Mouse (Mus musculus) MEL (cell line): Measurements from ENCODE around the gene Sowaha.

ENCODE experiments used
- BHLHE40 ChIP-seq: IDR thresholded peaks from 2 replicates; pipeline ENCODE4 v1.6.1; 2012; ENCODE audit warnings: low read depth, mild to moderate bottlenecking, inconsistent platforms, low read length, improper control_type of control experiment, borderline replicate concordance
- CTCF ChIP-seq, 3 experiments: IDR thresholded peaks in 2 of 3; conservative IDR thresholded peaks in 1 of 3; 2 replicates each; pipeline ENCODE4 v1.5.1; 2011 to 2012; ENCODE audit warnings: low read length in 3 of 3, low read depth in 2 of 3, mild to moderate bottlenecking in 2 of 3, improper control_type of control experiment in 1 of 3, inconsistent platforms in 1 of 3, mixed read lengths in 1 of 3, moderate library complexity in 1 of 3; ENCODE audit not compliant: control insufficient read depth in 1 of 3, insufficient read depth in 1 of 3, poor library complexity in 1 of 3, severe bottlenecking in 1 of 3
- E2F4 ChIP-seq: IDR thresholded peaks from 2 replicates; pipeline ENCODE4 v1.6.1; 2011; ENCODE audit warnings: low read depth, low read length, improper control_type of control experiment, borderline replicate concordance
- ELF1 ChIP-seq: IDR thresholded peaks from 2 replicates; pipeline ENCODE4 v1.6.1; 2014; ENCODE audit warnings: low read depth, mild to moderate bottlenecking, inconsistent platforms, low read length, improper control_type of control experiment, moderate library complexity
- MYB ChIP-seq: IDR thresholded peaks from 2 replicates; pipeline ENCODE4 v1.6.1; 2011; ENCODE audit warnings: mild to moderate bottlenecking, low read depth, low read length, improper control_type of control experiment
- RAD21 ChIP-seq: IDR thresholded peaks from 2 replicates; pipeline ENCODE4 v1.6.1; 2011; ENCODE audit warnings: mild to moderate bottlenecking, low read depth, low read length, improper control_type of control experiment
- TCF12 ChIP-seq: IDR thresholded peaks from 2 replicates; pipeline ENCODE4 v1.6.1; 2014; ENCODE audit warnings: low read depth, mild to moderate bottlenecking, inconsistent platforms, low read length, improper control_type of control experiment, moderate library complexity

DNA sequence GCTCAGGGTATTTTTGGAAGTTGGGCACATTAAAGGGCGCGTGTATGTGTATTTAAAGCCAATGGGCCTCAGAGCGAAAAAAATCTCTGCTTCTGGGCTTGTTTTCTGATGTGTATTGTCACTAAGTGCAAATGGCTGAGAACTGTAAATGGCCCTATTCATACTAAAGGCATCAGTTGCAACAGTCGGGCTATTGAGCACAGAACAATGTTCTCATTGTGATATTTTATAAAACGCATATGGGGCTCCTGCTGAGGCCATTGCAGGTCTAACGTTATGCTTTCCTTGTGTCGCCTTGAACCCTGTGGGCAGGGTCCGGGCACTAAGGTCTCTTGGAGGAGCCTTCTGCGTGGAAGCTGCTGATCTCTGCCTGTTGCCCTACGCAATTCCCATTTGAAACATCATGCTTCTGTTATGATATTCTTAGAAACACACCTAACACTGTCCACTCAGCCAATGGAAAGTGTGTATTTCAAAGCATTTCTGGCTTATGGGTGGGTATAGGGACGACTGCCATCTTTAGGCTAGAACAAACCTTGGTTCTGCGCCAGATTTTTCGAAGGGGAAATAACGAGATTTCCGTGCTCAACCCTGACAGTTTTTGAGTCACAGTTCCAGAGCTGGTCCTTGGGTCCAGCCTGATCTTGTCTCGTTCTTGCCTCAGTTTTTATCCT, 10.6 kb downstream of the Sowaha start:
- TF ChIP-seq CTCF (IDR thresholded peaks at IDR 0.05 in 2 of 3, conservative IDR thresholded peaks at IDR 0.05 in 1 of 3; ENCODE audit: control insufficient read depth in 1 of 3, insufficient read depth in 1 of 3, low read depth in 2 of 3, low read length in 3 of 3, poor library complexity in 1 of 3, severe bottlenecking in 1 of 3) (no peak), E2F4 (no peak), MYB (no peak), BHLHE40 (no peak), TCF12 (no peak), ELF1 (no peak), RAD21 (no peak)
